9 mouse cellular contexts compared by ENCODE assay signal in genomic region chr3:130095160-130095781, GRCm38 (mm10). TPM values are rescaled to one million over a fixed set of nuclear protein-coding genes. Genes with fewer than 3 reads are reported as not detected.
DNase-seq lines count a peak whose midpoint lies in the region; ATAC-seq lines count a peak whose summit lies in the region.
"Had no signal": no experiment of that assay in that cellular context is flagged by ENCODE, and none has a peak within 500 bp of the region (broad histone marks: within the 10 kb centered on the region; RNA-seq: fewer than 3 reads in every experiment).

No protein-coding gene starts in this region.

- no peak overlapping the region for H3K4me3 ChIP-seq in forebrain, embryonic 13.5 days
- H3K4me3 ChIP-seq: megakaryocyte, embryonic 14.5 days had no signal

- peak; percentile 73 for ATAC-seq in forebrain, embryonic 13.5 days
- ATAC-seq in megakaryocyte, adult 5-6 weeks (ENCODE audit: poor library complexity, severe bottlenecking) = peak; percentile 56; the same call in 1 of the 2 replicates

- H3K27me3 ChIP-seq in forebrain, embryonic 13.5 days = no peaks in the 10 kb centered on the region
- H3K27me3 ChIP-seq: megakaryocyte, embryonic 14.5 days had no signal

- 49% methylated on average over 5 of the region's 5 CpGs for WGBS in forebrain, embryonic 13.5 days

- H3K9me3 ChIP-seq in forebrain, embryonic 13.5 days (replicated peaks) = no peaks in the 10 kb centered on the region
- H3K9me3 ChIP-seq: megakaryocyte, embryonic 14.5 days had no signal

- H3K9ac ChIP-seq in forebrain, embryonic 13.5 days = no peak overlapping the region

- peak; percentile 42 for DNase-seq in right cerebral cortex, adult 18-20 months
- DNase-seq in right cerebral cortex, postnatal 36 days (ENCODE audit: low spot score in 2 of 2) = no peak
- peak; percentile 58 for DNase-seq in adrenal gland, postnatal 14 days
- peak; percentile 11 to 79 for DNase-seq in layer of hippocampus, adult 18-20 months (ENCODE audit: low spot score in 2 of 2)
- peak; percentile 13 for DNase-seq in thymus, postnatal 14 days
- no peak for DNase-seq in testis, postnatal 14 days (ENCODE audit: low spot score)

- H3K36me3 ChIP-seq in forebrain, embryonic 13.5 days (ENCODE audit: poor library complexity, severe bottlenecking) = no peaks in the 10 kb centered on the region

- no peak overlapping the region for H3K27ac ChIP-seq in forebrain, embryonic 13.5 days

- H3K4me1 ChIP-seq in forebrain, embryonic 13.5 days = 0 out of 2 replicates have a peak, but pooled peaks cover 5% of the 10 kb centered on the region
- H3K4me1 ChIP-seq: megakaryocyte, embryonic 14.5 days had no signal

- H3K4me2 ChIP-seq in forebrain, embryonic 13.5 days = no peak overlapping the region

RNA-seq across cellular contexts. Expression of gene Sec24b, which starts 33.9 kb away (rescaled TPM):
- total RNA-seq in adrenal gland, postnatal 14 days (2021) = 56.0 and 66.4 TPM in 2 replicates
- polyA plus RNA-seq in forebrain, embryonic 13.5 days (2015; fragmentation: Nextera tagmentation; extraction: Ambion mirVana) = 23.9 and 29.1 TPM in 2 replicates
- total RNA-seq in layer of hippocampus, adult 18-20 months (2021) = 10 to 100 TPM; 52.5 to 58.7 TPM
- total RNA-seq in megakaryocyte, adult 5-6 weeks (2015) = 53.7 and 80.6 TPM in 2 replicates
- 53.4 and 63.0 TPM in 2 replicates for total RNA-seq in megakaryocyte, adult 5-6 weeks (2017)

RNA-seq across cellular contexts. Expression of gene Col25a1, which starts 36.0 kb away (rescaled TPM):
- 4.2 and 5.0 TPM in 2 replicates for total RNA-seq in adrenal gland, postnatal 14 days (2021)
- polyA plus RNA-seq in forebrain, embryonic 13.5 days (2015; fragmentation: Nextera tagmentation; extraction: Ambion mirVana) = 2.2 and 2.8 TPM in 2 replicates
- total RNA-seq in layer of hippocampus, adult 18-20 months (2021) = 10 to 100 TPM; 70.7 to 71.0 TPM
- total RNA-seq in megakaryocyte, adult 5-6 weeks (2015) = not detected in 2 replicates
- total RNA-seq in megakaryocyte, adult 5-6 weeks (2017) = 0.15 TPM in 1 of 2 replicates, not detected in the other

Comparison
In these comparisons a context has a peak if more than half of its experiments do, and no peak if none do; other contexts are left out.
1. DNase-seq: peak in right cerebral cortex, adult 18-20 months (single experiment), adrenal gland, postnatal 14 days (single experiment), layer of hippocampus, adult 18-20 months (2 of 2) and thymus, postnatal 14 days (single experiment); none in right cerebral cortex, postnatal 36 days (0 of 2) and testis, postnatal 14 days (single experiment).
2. RNA of gene Col25a1, which starts 36.0 kb away (total RNA-seq): 70.7 to 71.0 TPM in layer of hippocampus, adult 18-20 months; 4.2 to 5.0 TPM in adrenal gland, postnatal 14 days and 0.15 TPM in megakaryocyte, adult 5-6 weeks; every median in the first group is over 10 times any median in the second.